Mouse (Mus musculus) MEL (cell line): ENCODE data around the gene Zfp64. TPM values are rescaled to one million over a fixed set of nuclear protein-coding genes. Genes with fewer than 3 reads are reported as not detected.

Experiments used
- DNase-seq: peaks from one replicate; pipeline ENCODE4 v3.0.0; 2011; ENCODE audit warnings: low read depth, low spot score
- H3K27ac ChIP-seq: 2 replicates; pipeline ENCODE4 v1.5.1; 2012; ENCODE audit warnings: low read depth, mild to moderate bottlenecking, control low read depth, low read length, moderate library complexity; ENCODE audit not compliant: control insufficient read depth
- H3K27me3 ChIP-seq, 2 experiments: fragments of 150-350 bp in 1 of 2; sonication (generic) in 1 of 2; 2 replicates each; pipeline ENCODE4 v1.6.1; 2012; ENCODE audit warnings: low read length in 2 of 2, mild to moderate bottlenecking in 2 of 2, improper control_type of control experiment in 1 of 2, moderate library complexity in 1 of 2; ENCODE audit not compliant: insufficient read depth in 2 of 2, control insufficient read depth in 1 of 2
- H3K36me3 ChIP-seq, 2 experiments: 2 replicates each; pipeline ENCODE4 v1.6.1; 2012 to 2014; ENCODE audit warnings: low read length in 2 of 2, improper control_type of control experiment in 1 of 2, inconsistent platforms in 1 of 2, mild to moderate bottlenecking in 1 of 2; ENCODE audit not compliant: insufficient read depth in 2 of 2, control insufficient read depth in 1 of 2
- H3K4me1 ChIP-seq, 2 experiments: fragments of 150-350 bp in 1 of 2; sonication (generic) in 1 of 2; 2 replicates each; pipeline ENCODE4 v1.6.1; 2012; ENCODE audit warnings: low read length in 2 of 2, improper control_type of control experiment in 1 of 2, mild to moderate bottlenecking in 1 of 2; ENCODE audit not compliant: insufficient read depth in 2 of 2, control insufficient read depth in 1 of 2
- H3K4me3 ChIP-seq, 2 experiments: fragments of 150-350 bp in 1 of 2; sonication (generic) in 1 of 2; 2 replicates each; pipeline ENCODE4 v1.5.1; 2012; ENCODE audit warnings: low read depth in 2 of 2, low read length in 2 of 2, mild to moderate bottlenecking in 2 of 2, moderate library complexity in 2 of 2, control low read depth in 1 of 2, improper control_type of control experiment in 1 of 2; ENCODE audit not compliant: control insufficient read depth in 1 of 2, insufficient read depth in 1 of 2
- H3K79me2 ChIP-seq: 2 replicates; pipeline ENCODE4 v1.6.1; 2012; ENCODE audit warnings: mild to moderate bottlenecking, low read length, moderate library complexity; ENCODE audit not compliant: control insufficient read depth, poor library complexity, insufficient read depth
- H3K9ac ChIP-seq: 2 replicates; pipeline ENCODE4 v1.6.1; 2012; ENCODE audit warnings: low read depth, mild to moderate bottlenecking, control low read depth, low read length, moderate library complexity; ENCODE audit not compliant: control insufficient read depth, poor library complexity, severe bottlenecking
- H3K9me3 ChIP-seq: fragments of 150-350 bp; sonication (generic); replicated peaks from 2 replicates; pipeline ENCODE4 v1.6.1; 2012; ENCODE audit warnings: mild to moderate bottlenecking, low read length, improper control_type of control experiment, moderate library complexity; ENCODE audit not compliant: insufficient read depth
- CHD2 ChIP-seq: IDR thresholded peaks from 2 replicates; pipeline ENCODE4 v1.6.1; 2011; ENCODE audit warnings: low read length, improper control_type of control experiment
- CTCF ChIP-seq, 3 experiments: IDR thresholded peaks in 2 of 3; conservative IDR thresholded peaks in 1 of 3; 2 replicates each; pipeline ENCODE4 v1.5.1; 2011 to 2012; ENCODE audit warnings: low read length in 3 of 3, low read depth in 2 of 3, mild to moderate bottlenecking in 2 of 3, improper control_type of control experiment in 1 of 3, inconsistent platforms in 1 of 3, mixed read lengths in 1 of 3, moderate library complexity in 1 of 3; ENCODE audit not compliant: control insufficient read depth in 1 of 3, insufficient read depth in 1 of 3, poor library complexity in 1 of 3, severe bottlenecking in 1 of 3
- ETS1 ChIP-seq: IDR thresholded peaks from 2 replicates; pipeline ENCODE4 v1.6.1; 2012; ENCODE audit warnings: low read depth, mild to moderate bottlenecking, inconsistent platforms, low read length, improper control_type of control experiment, moderate library complexity
- GABPA ChIP-seq: IDR thresholded peaks from 2 replicates; pipeline ENCODE4 v1.6.1; 2012; ENCODE audit warnings: low read depth, mild to moderate bottlenecking, inconsistent platforms, low read length, improper control_type of control experiment, moderate library complexity
- GATA1 ChIP-seq: IDR thresholded peaks from 2 replicates; pipeline ENCODE4 v1.6.1; 2011; ENCODE audit warnings: low read depth, low read length, improper control_type of control experiment
- HCFC1 ChIP-seq: IDR thresholded peaks from 2 replicates; pipeline ENCODE4 v1.6.1; 2012; ENCODE audit warnings: low read depth, mild to moderate bottlenecking, inconsistent platforms, low read length, improper control_type of control experiment, moderate library complexity
- JUND ChIP-seq: IDR thresholded peaks from 2 replicates; pipeline ENCODE4 v1.6.1; 2011; ENCODE audit warnings: low read depth, mild to moderate bottlenecking, improper control_type of control experiment, low read length
- KAT2A ChIP-seq: conservative IDR thresholded peaks from 2 replicates; pipeline ENCODE4 v1.6.1; 2012; ENCODE audit warnings: low read depth, low read length, improper control_type of control experiment, inconsistent platforms
- MAX ChIP-seq: IDR thresholded peaks from 2 replicates; pipeline ENCODE4 v1.6.1; 2011; ENCODE audit warnings: low read length, improper control_type of control experiment
- MAZ ChIP-seq: IDR thresholded peaks from 2 replicates; pipeline ENCODE4 v1.6.1; 2012; ENCODE audit warnings: low read depth, mild to moderate bottlenecking, inconsistent platforms, low read length, improper control_type of control experiment
- MEF2A ChIP-seq: IDR thresholded peaks from 2 replicates; pipeline ENCODE4 v1.6.1; 2014; ENCODE audit warnings: low read depth, mild to moderate bottlenecking, inconsistent platforms, low read length, improper control_type of control experiment; ENCODE audit not compliant: poor library complexity, insufficient replicate concordance, severe bottlenecking; ENCODE audit errors: extremely low read depth
- POLR2AphosphoS2 ChIP-seq: IDR thresholded peaks from 2 replicates; pipeline ENCODE4 v1.6.1; 2011; ENCODE audit warnings: low read length, improper control_type of control experiment
- TBP ChIP-seq: IDR thresholded peaks from 2 replicates; pipeline ENCODE4 v1.8.0; 2011; ENCODE audit warnings: low read depth, low read length, improper control_type of control experiment
- TCF12 ChIP-seq: IDR thresholded peaks from 2 replicates; pipeline ENCODE4 v1.6.1; 2014; ENCODE audit warnings: low read depth, mild to moderate bottlenecking, inconsistent platforms, low read length, improper control_type of control experiment, moderate library complexity
- ZKSCAN1 ChIP-seq: IDR thresholded peaks from 2 replicates; pipeline ENCODE4 v1.6.1; 2012; ENCODE audit warnings: low read depth, mild to moderate bottlenecking, inconsistent platforms, low read length, improper control_type of control experiment, moderate library complexity
- polyA plus RNA-seq, 2 experiments: library from polyadenylated mRNA; stranded (reverse) in 1 of 2; unstranded in 1 of 2; fragments of >175 nt in 1 of 2; fragments of >200 nt in 1 of 2; gene quantifications; 2 replicates each; pipeline versions ENCODE4 v1.2.1 to v1.2.4; 2012; ENCODE audit warnings: low replicate concordance in 2 of 2, low read depth in 1 of 2; ENCODE audit not compliant: insufficient read length in 2 of 2, insufficient read depth in 1 of 2, missing spikeins in 1 of 2
- total RNA-seq: library from RNA; depleted of rRNA; stranded (reverse); fragments of 300-350 nt; gene quantifications from 2 replicates; pipeline ENCODE4 v1.2.3, GENCODE M21; 2012

Zfp64 gene
- total and polyA plus RNA-seq, 3 experiments: 22.4 to 35.8 TPM; not detected in 1

GRCm38 (mm10) chr2:168866436-168866835, 89.0 kb downstream of the Zfp64 start:
- DNase-seq: no peak
- TF ChIP-seq HCFC1 (no peak), MEF2A (no peak), POLR2AphosphoS2 (no peak), CTCF (IDR thresholded peaks at IDR 0.05 in 2 of 3, conservative IDR thresholded peaks at IDR 0.05 in 1 of 3; ENCODE audit: control insufficient read depth in 1 of 3, insufficient read depth in 1 of 3, low read depth in 2 of 3, low read length in 3 of 3, poor library complexity in 1 of 3, severe bottlenecking in 1 of 3) (no peak), KAT2A (no peak), JUND (no peak), TCF12 (no peak), CHD2 (no peak), ZKSCAN1 (no peak), TBP (no peak)
- H3K9ac ChIP-seq: no peak overlapping the region
- no peaks in the 10 kb centered on the region for H3K4me1 ChIP-seq
- H3K9me3 ChIP-seq: no peaks in the 10 kb centered on the region
- no peak overlapping the region for H3K27ac ChIP-seq
- no peaks in the 10 kb centered on the region for H3K36me3 ChIP-seq
- no peak overlapping the region for H3K4me3 ChIP-seq
- H3K27me3 ChIP-seq: no peaks in the 10 kb centered on the region
- no peaks in the 10 kb centered on the region for H3K79me2 ChIP-seq

GRCm38 (mm10) chr2:168864905-168865304, 90.5 kb downstream of the Zfp64 start:
- DNase-seq: no peak
- no peak overlapping the region for H3K27ac ChIP-seq
- no peaks in the 10 kb centered on the region for H3K36me3 ChIP-seq
- no peak overlapping the region for H3K9ac ChIP-seq
- H3K27me3 ChIP-seq: no peaks in the 10 kb centered on the region
- H3K4me3 ChIP-seq: no peak overlapping the region
- no peaks in the 10 kb centered on the region for H3K79me2 ChIP-seq
- H3K4me1 ChIP-seq: no peaks in the 10 kb centered on the region
- TF ChIP-seq MEF2A: no peak
- TF ChIP-seq MAZ: no peak
- no peak for TF ChIP-seq HCFC1
- no peak for TF ChIP-seq KAT2A
- TF ChIP-seq CHD2: no peak
- no peak for TF ChIP-seq JUND
- no peak for TF ChIP-seq POLR2AphosphoS2
- no peak for TF ChIP-seq GATA1
- no peak for TF ChIP-seq ETS1
- TF ChIP-seq ZKSCAN1: no peak
- TF ChIP-seq MAX: no peak
- no peak for TF ChIP-seq GABPA
- no peak for TF ChIP-seq TCF12
- no peaks in the 10 kb centered on the region for H3K9me3 ChIP-seq
